8 mouse cellular contexts compared by ENCODE assay signal in genomic region chr8:57328161-57328920, GRCm38 (mm10). TPM values are rescaled to one million over a fixed set of nuclear protein-coding genes. Genes with fewer than 3 reads are reported as not detected.
DNase-seq lines count a peak whose midpoint lies in the region; ATAC-seq and TF ChIP-seq lines count a peak whose summit lies in the region.
"Had no signal": no experiment of that assay in that cellular context is flagged by ENCODE, and none has a peak within 500 bp of the region (broad histone marks: within the 10 kb centered on the region; RNA-seq: fewer than 3 reads in every experiment).

No protein-coding gene starts in this region.

- peaks cover 94% of the 10 kb centered on the region for H3K27me3 ChIP-seq in embryonic facial prominence, embryonic 15.5 days
- no peaks in the 10 kb centered on the region for H3K27me3 ChIP-seq in heart, embryonic 14.5 days (ENCODE audit: control insufficient read depth, insufficient read depth, low read length)
- peaks cover 51% of the 10 kb centered on the region for H3K27me3 ChIP-seq in limb, embryonic 13.5 days
- peaks cover 85% of the 10 kb centered on the region for H3K27me3 ChIP-seq in midbrain, postnatal 0 days (ENCODE audit: insufficient read depth, low read length)

- H3K36me3 ChIP-seq in embryonic facial prominence, embryonic 15.5 days = no peaks in the 10 kb centered on the region
- peaks cover 32% of the 10 kb centered on the region for H3K36me3 ChIP-seq in heart, embryonic 14.5 days (ENCODE audit: control insufficient read depth, insufficient read depth, low read length)
- no peaks in the 10 kb centered on the region; the same call in 1 of the 2 replicates for H3K36me3 ChIP-seq in limb, embryonic 13.5 days
- no peaks in the 10 kb centered on the region for H3K36me3 ChIP-seq in midbrain, postnatal 0 days (ENCODE audit: insufficient read depth, low read length)

- peak; percentile 69 to 70 for DNase-seq in adrenal gland, postnatal 36 days
- peak; percentile 13 for DNase-seq in midbrain, postnatal 0 days (ENCODE audit: low spot score)
- no peak for DNase-seq in natural killer cell, adult 2 months (ENCODE audit: low spot score in 2 of 2)
- no peak for DNase-seq in frontal cortex, postnatal 14 days (ENCODE audit: low spot score in 2 of 2)

- H3K27ac ChIP-seq in embryonic facial prominence, embryonic 15.5 days (replicated peaks) = peak overlapping the region; percentile 58
- peak overlapping the region; percentile 98 to 99 for H3K27ac ChIP-seq in heart, embryonic 14.5 days (replicated peaks in 1 of 2; ENCODE audit: control insufficient read depth in 1 of 2, insufficient read depth in 1 of 2, low read depth in 2 of 2, low read length in 2 of 2)
- peak overlapping the region; percentile 90 for H3K27ac ChIP-seq in limb, embryonic 13.5 days
- no peak overlapping the region for H3K27ac ChIP-seq in midbrain, postnatal 0 days (ENCODE audit: low read depth, low read length)

- H3K4me1 ChIP-seq in embryonic facial prominence, embryonic 15.5 days = peaks cover 22% of the 10 kb centered on the region; the same call in 1 of the 2 replicates
- H3K4me1 ChIP-seq in heart, embryonic 14.5 days (ENCODE audit: control insufficient read depth in 2 of 2, insufficient read depth in 2 of 2, low read length in 2 of 2) = peaks cover 15 to 31% of the 10 kb centered on the region in 2 experiments
- H3K4me1 ChIP-seq in limb, embryonic 13.5 days = peaks cover 57% of the 10 kb centered on the region
- H3K4me1 ChIP-seq in midbrain, postnatal 0 days (ENCODE audit: insufficient read depth, low read length) = no peaks in the 10 kb centered on the region

- WGBS in embryonic facial prominence, embryonic 15.5 days = under 1% methylated on average over 42 of the region's 42 CpGs
- under 1% methylated on average over 42 of the region's 42 CpGs for WGBS in heart, embryonic 14.5 days
- 2% methylated on average over 42 of the region's 42 CpGs for WGBS in limb, embryonic 13.5 days
- WGBS in midbrain, postnatal 0 days = 1% methylated on average over 42 of the region's 42 CpGs

- H3K9me3 ChIP-seq in embryonic facial prominence, embryonic 15.5 days (replicated peaks) = no peaks in the 10 kb centered on the region
- no peaks in the 10 kb centered on the region for H3K9me3 ChIP-seq in heart, embryonic 14.5 days (ENCODE audit: control insufficient read depth, low read length)
- no peaks in the 10 kb centered on the region for H3K9me3 ChIP-seq in limb, embryonic 13.5 days
- no peaks in the 10 kb centered on the region for H3K9me3 ChIP-seq in midbrain, postnatal 0 days (ENCODE audit: low read length)

- no peak for TF ChIP-seq CTCF in midbrain, postnatal 0 days (IDR thresholded peaks at IDR 0.05)

- H3K4me3 ChIP-seq in embryonic facial prominence, embryonic 15.5 days (replicated peaks) = peak overlapping the region; percentile 37
- H3K4me3 ChIP-seq in heart, embryonic 14.5 days (ENCODE audit: control insufficient read depth in 1 of 2, insufficient read depth in 1 of 2, low read depth in 1 of 2, low read length in 2 of 2) = peak overlapping the region; percentile 73 to 90
- peak overlapping the region; percentile 81 for H3K4me3 ChIP-seq in limb, embryonic 13.5 days
- H3K4me3 ChIP-seq in midbrain, postnatal 0 days (ENCODE audit: low read depth, low read length) = no peak overlapping the region
- H3K4me3 ChIP-seq: erythroblast, embryonic 14.5 days had no signal

- H3K4me2 ChIP-seq in embryonic facial prominence, embryonic 15.5 days (replicated peaks) = peak overlapping the region; percentile 48
- peak overlapping the region; percentile 80 for H3K4me2 ChIP-seq in heart, embryonic 14.5 days (ENCODE audit: low read length)
- H3K4me2 ChIP-seq in limb, embryonic 13.5 days (replicated peaks) = peak overlapping the region; percentile 75
- H3K4me2 ChIP-seq in midbrain, postnatal 0 days (ENCODE audit: low read depth, low read length, poor library complexity, severe bottlenecking) = no peak overlapping the region

- no peak overlapping the region for H3K9ac ChIP-seq in embryonic facial prominence, embryonic 15.5 days
- peak overlapping the region; percentile 100 for H3K9ac ChIP-seq in heart, embryonic 14.5 days (ENCODE audit: low read length)
- H3K9ac ChIP-seq in limb, embryonic 13.5 days = peak overlapping the region; percentile 78
- H3K9ac ChIP-seq in midbrain, postnatal 0 days (replicated peaks; ENCODE audit: low read length, poor library complexity, severe bottlenecking) = no peak overlapping the region

- ATAC-seq in embryonic facial prominence, embryonic 15.5 days (ENCODE audit: insufficient number of reproducible peaks, low FRiP score, low TSS enrichment, low read depth) = no peak; the same call in 1 of the 2 replicates
- ATAC-seq in heart, embryonic 14.5 days (ENCODE audit: insufficient number of reproducible peaks, insufficient read depth, low FRiP score, low read depth) = peak; percentile 82
- peak; percentile 80 for ATAC-seq in limb, embryonic 13.5 days (ENCODE audit: low FRiP score, low read depth)
- no peak for ATAC-seq in midbrain, postnatal 0 days (ENCODE audit: low FRiP score)

RNA-seq across cellular contexts. Expression of gene Hand2, which starts 7.6 kb away (rescaled TPM):
- total RNA-seq in adrenal gland, postnatal 36 days (2021) = 10 to 100 TPM; 26.4 to 27.5 TPM
- polyA plus RNA-seq in embryonic facial prominence, embryonic 15.5 days (2015; fragmentation: Nextera tagmentation; extraction: Ambion mirVana) = 2.3 and 3.8 TPM in 2 replicates
- 16.3 and 17.4 TPM in 2 replicates for polyA plus RNA-seq in heart, embryonic 14.5 days (2014; fragmentation: Nextera tagmentation; extraction: Ambion mirVana)
- polyA plus RNA-seq in limb, embryonic 13.5 days (2015; fragmentation: Nextera tagmentation; extraction: Ambion mirVana) = 10.8 and 11.4 TPM in 2 replicates
- total RNA-seq in midbrain, postnatal 0 days (2014; rRNA removed) = not detected in 2 replicates
- polyA plus RNA-seq in midbrain, postnatal 0 days (2015; fragmentation: Nextera tagmentation; extraction: Ambion mirVana) = not detected in 2 replicates
- polyA plus RNA-seq: erythroblast, embryonic 14.5 days had no signal

Comparison
In these comparisons a context has a peak if more than half of its experiments do, and no peak if none do; other contexts are left out.
1. DNase-seq: peak in adrenal gland, postnatal 36 days (2 of 2) and midbrain, postnatal 0 days (single experiment); none in natural killer cell, adult 2 months (0 of 2) and frontal cortex, postnatal 14 days (0 of 2).
2. ATAC-seq: peak in heart, embryonic 14.5 days (single experiment) and limb, embryonic 13.5 days (single experiment); none in embryonic facial prominence, embryonic 15.5 days (single experiment) and midbrain, postnatal 0 days (single experiment).
3. H3K9ac ChIP-seq: peak in heart, embryonic 14.5 days (single experiment) and limb, embryonic 13.5 days (single experiment); none in embryonic facial prominence, embryonic 15.5 days (single experiment) and midbrain, postnatal 0 days (single experiment).